Mouse (Mus musculus) gastrocnemius, postnatal 14 days (tissue): ENCODE measurements at regions not wholly inside any gene's neighbourhood (a gene's known extent, or its start where the extent isn't known, plus 50 kb on each side); places are given as distances from the start of the nearest gene placed in this dataset.

Experiments used
- DNase-seq: peaks from one replicate; pipeline ENCODE4 v3.0.0; 2021; ENCODE audit warnings: mixed read lengths
- intact Hi-C: fragments of 180-260 bp; cut with DNase I; formaldehyde crosslinking; loops from one replicate; pipeline ENCODE4 v1.15.1; 2025; ENCODE audit warnings: low total_unique reads

DNA sequence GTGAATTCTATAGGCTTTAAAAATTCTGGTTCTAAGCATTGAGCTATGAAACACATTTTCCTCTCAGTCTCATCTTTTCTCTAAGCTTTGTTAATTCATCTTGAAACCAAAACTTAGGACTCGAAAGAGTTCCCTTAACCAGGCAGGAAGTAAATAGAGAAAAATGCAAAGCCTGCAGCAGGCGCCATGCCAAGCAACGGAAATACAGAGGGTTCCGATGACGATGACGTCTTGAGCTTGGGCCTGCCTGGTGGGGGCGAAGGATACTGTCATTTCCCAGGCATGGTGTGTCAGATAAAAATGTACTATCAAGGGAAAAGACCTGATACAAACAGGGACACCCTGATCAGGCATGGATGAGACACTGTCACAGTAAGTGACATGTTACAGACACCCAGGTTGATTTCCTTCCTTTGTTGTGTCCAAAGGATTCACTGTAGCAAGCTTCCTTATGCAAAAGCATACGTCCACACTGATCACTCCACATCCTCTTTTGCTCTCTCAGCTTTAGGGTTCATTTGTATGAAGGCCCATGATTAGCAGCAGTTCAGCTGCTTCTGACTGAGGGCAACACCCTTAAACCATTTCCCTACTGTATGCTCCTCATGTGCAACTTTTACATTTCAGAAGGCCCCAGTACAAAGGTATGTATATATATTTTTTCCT is 135.0 kb downstream of the Cemip2 start:
- intact Hi-C loops, result no loop called here
- DNase-seq, result peak; percentile 11

DNA sequence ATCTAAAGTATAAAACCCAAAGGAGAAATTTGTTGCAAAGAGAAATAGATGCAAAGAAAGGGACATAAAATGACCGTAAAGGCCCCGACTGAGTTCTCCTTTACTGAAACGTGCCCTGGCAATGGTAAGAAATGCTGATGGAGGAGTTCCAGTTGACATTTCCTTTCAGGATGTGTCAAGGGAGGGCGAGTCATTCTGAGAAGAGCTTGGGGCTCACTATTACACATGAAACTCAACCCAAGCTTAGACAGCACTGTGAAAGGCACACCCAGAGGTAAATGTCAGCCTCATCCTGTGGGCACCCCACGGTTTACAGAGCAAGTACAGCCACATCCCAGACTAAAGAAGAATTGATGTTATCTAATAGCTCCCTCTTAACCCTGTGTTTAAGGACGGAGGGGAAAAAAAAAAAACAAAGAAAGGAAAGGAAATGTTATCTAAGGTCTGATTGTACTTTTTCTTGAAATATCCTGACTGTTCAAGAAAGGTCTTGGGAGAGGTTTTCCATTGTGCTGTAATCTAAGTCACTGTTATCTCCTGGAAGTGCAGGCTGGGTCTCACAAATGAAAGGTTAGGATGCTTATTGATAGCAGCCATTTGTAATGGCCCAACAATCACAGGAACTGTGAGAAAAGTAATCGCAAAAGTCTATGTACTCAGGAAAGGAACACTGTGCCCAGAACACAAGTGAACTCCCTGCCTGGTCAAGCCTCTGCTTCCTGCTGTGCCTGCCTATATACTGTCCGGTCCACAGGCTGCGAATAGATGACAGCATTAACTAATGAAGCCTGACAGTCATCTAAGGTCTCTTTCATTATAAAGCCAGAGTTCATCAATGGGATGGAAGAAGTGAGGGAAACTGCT is 135.8 kb downstream of the Cemip2 start:
- intact Hi-C loops, result no loop called here

DNA sequence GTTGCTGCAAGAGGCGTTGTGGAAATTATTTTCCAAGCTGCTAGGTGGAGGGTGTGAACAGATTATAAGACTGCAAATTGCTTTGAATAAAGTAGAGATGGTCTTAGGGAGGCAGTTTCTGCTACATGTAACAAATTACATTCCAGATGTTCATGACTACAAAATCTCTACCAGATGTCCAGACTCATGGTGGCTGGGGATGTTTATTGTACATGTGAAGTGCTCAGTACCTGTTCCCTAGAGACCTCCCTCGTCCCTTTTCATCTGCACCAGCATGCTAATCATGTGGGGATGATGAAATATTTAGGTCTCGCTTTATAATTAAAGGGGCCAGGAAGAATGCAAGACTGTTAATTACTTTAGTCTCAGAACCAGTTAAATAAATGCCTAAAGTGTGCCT is 136.5 kb downstream of the Cemip2 start:
- no peak for DNase-seq
- intact Hi-C loops, result no loop called here

More for the DNA sequence above, 135.8 kb downstream of the Cemip2 start:
- DNase-seq, result no peak

DNA sequence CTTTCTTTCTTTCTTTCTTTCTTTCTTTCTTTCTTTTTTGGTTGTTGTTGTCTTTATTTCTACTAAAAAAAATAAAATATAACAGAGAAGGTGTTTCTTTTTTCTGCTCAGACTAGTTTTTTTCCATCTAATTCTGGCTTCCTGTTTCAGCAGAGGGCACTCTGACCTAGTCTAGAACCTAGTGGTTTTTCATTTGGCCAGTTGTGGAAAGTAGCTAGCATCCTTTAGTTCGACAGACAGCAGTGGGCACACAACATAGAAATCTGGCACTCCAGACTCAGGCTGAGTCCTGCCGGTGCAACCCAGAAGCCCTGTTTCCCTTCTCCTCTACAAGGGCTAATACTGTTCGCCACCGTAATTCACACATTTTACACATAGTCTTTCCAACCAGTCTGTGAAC is 140.0 kb downstream of the Cemip2 start:
- DNase-seq, result no peak
- intact Hi-C loops, result no loop called here

DNA sequence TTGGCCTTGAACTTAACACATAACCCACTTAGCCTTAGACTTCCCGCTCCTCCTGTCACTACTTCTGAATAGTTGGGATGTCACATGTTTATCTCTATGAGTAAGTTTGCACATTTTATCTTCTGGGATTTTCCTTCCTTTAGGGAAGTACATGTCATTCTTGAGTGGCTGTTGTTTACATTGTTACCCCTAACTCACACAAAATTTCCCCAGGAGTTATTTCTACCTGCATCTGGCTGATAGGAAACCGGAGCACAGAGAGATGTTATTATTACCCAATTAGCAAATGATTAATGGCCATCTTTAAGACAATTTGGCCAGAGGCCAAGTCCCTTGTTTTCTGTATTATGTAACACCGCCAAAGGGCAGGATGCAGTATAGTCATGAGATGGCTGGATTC is 140.9 kb downstream of the Cemip2 start:
- intact Hi-C loops, result no loop called here

DNA sequence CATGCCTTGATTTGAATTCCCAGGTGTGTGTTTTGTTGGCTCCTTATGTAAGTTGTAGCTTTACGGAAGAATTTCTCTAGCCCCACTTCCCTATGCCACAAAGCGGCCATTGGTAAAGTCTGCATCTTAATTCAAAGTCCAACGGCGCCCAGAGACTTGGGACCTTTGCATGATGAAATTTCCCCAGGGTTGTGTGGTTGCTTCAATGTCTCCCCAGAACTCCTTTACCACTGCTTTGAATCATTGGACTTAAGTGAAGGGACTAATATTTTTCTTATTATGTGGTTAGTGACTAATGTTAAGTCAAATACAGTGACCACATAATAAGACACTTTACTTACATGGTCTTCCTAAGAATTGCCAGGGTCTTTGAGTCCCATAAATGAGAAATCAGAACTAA is 162.0 kb downstream of the Cemip2 start:
- no peak for DNase-seq
- intact Hi-C loops, result loop anchor here (10.0 kb wide), 1 partner anchor 165 kb away; the partner anchor contains the start of gene Cemip2

More for the DNA sequence above, 140.9 kb downstream of the Cemip2 start:
- no peak for DNase-seq

DNA sequence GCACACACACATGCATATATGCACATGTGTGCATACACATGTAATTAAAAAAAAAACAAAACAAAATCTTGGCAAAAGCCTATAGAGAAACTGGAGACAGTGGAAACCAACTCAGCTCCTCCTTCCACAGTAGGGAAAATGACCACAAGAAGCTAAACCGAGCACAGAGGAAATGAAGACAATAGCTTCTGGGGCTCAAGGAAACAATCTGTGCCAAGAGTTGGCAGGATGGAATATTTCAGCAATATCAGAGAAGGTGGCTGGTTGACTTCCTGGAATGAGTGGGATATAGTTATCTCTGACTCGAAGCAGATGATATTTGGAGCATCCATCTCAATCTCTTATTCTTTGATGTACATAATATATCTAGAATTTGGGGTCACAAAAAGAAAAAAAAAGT is 163.6 kb downstream of the Cemip2 start:
- intact Hi-C loops, result loop anchor here (10.0 kb wide), 1 partner anchor 167 kb away; the partner anchor contains the start of gene Cemip2
- DNase-seq, result no peak

DNA sequence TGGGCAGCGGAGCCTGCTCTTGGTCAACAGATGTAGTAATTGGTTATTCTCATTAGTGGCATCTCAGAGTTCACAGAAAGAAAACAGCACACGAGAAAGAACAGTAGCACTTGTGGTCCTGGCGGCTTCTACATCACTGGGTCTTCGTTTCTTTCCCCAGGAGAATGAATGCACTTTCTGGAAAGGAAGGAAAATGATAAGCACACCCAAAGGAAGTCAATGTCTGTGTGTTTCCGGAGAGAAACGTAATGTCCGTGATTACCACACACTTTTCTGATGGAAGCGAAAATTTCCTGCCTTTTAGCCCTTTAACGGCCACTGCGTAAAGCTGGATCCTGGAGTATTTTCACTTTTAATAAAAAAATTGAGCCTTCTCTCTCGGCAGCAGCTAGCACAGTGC is 164.1 kb downstream of the Cemip2 start:
- intact Hi-C loops, result loop anchor here (10.0 kb wide), 1 partner anchor 167 kb away; the partner anchor contains the start of gene Cemip2
- no peak for DNase-seq

DNA sequence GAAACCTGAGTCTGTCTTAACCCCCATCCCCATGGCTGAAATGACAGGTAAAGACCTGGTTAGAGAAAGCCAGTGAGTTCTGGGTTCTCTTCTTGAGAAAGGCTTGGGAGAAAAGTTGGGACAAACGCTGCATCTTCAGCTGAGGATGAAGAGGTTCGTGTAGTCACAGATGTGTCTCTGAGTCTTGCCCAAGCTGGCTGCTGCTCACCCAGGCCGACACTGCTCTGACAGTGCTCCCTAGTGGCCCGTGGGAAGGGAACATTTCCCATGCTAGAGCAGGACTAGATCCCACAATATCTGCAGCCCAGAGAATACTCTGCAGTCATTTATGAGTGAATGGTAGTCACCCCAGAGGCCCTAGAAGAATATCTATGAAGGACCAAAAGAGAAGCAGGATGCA is 165.3 kb downstream of the Cemip2 start:
- intact Hi-C loops, result loop anchor here (10.0 kb wide), 1 partner anchor 169 kb away; the partner anchor contains the start of gene Cemip2
- peak; percentile 25 for DNase-seq

DNA sequence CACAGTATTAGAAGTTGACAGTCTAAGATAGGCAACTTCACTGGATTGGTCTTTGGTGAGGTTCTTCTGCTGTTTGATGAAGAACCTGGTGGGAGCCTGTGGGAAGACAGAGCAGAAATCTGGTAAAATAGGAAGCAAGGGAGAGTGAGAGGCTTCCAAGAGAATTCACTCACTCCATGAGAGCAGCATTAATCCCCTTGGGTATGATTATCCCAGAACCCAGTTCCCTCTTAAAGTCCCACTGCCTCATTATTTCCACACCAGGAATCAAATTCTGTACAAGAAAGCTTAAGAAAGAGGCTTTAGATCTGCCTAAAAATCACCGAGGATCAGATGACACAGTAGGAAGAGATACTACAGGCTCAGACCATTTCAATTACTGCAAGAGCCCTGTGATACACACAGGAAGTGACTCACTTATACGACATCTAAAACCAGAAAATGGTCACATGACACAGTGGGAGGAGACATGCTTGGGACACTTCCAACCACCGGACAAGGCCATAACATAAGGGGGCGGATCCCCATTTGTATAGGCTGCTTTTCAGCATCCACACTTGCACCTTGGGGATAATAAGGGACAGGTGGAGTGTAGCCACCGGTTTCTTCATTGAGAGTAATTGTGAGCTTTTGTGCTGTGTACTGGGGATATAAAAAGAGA is 168.2 kb downstream of the Cemip2 start:
- intact Hi-C loops, result loop anchor here (10.0 kb wide), 1 partner anchor 172 kb away; the partner anchor contains the start of gene Cemip2

DNA sequence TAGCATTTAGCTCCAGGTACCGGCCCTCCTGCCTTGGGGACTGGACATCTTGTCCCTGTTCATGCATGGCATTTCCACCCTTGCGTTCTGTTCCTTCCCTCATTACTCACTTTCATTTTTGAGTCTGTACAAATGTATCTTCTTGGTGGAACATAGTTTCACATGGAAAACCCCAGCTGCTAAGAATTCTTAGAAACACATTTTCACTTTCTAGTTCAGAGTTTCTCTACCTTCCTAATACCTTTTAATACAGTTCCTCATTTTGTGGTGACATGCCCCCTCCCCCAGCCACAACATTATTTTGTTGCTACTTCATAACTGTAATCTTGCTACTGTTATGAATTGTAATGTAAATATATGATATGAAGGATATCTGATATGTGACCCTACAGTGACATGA is 169.9 kb downstream of the Cemip2 start:
- no peak for DNase-seq
- intact Hi-C loops, result loop anchor here (10.0 kb wide), 1 partner anchor 173 kb away; the partner anchor contains the start of gene Cemip2

More for the DNA sequence above, 168.2 kb downstream of the Cemip2 start:
- no peak for DNase-seq

DNA sequence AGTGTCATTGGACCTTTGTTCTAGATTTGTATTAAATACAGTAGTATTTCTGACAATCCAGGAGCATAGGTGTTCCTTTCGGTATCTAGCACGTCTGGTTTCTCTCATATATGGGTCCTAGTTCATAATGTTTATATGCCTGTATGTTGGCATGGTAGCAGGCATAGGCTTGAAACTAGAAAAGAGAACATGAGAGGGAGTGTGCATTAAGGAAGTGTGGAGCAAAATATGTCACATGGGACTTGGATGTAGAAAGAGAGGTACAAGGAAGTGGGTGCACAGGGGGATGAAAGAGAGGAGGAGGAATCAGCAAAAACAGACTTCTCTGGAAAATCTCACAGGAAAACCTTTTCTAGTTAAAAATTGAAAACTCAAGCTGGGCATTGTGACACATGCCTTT is 176.2 kb upstream of the Trpm3 start:
- DNase-seq, result no peak

DNA sequence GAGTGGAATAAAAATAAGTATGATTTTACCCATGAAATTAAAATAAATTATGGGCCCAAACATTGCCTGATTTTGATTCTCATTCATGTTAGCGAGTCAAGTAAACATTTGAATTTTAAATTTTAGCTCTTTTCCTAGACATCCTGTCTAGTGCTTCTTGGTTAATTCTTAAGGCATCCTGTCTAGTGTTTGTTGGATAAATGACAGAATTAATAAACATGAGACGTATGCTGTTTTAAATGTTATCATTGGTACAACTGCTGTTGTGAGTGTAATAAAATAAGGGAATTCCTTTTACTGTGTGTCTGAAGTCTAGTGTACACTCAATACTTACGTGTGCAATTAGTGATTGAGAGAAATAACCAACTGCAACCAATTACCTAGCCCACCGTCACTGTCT is 149.0 kb upstream of the Trpm3 start:
- no peak for DNase-seq
- intact Hi-C loops, result no loop called here

More for the DNA sequence above, 176.2 kb upstream of the Trpm3 start:
- intact Hi-C loops, result no loop called here

DNA sequence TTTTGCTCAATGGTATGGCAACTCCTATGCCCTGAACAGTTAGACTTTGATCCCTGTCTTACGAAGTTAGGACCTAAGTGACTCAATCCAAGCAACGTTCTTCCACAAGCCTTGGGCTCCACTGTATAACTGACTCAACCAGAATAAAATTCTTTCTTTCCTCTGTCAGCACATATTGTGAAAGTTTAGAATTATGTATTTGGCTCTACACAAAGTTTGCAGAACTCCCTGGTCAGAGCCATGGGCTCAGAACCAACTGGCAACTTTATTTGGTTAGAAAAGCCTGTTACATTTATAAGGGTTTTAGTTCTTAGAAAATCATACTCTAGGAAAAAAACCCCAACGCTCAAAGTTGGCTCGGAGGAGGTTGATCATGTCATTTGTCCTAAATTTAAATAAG is 147.9 kb upstream of the Trpm3 start:
- intact Hi-C loops, result no loop called here
- peak; percentile 46 for DNase-seq

DNA sequence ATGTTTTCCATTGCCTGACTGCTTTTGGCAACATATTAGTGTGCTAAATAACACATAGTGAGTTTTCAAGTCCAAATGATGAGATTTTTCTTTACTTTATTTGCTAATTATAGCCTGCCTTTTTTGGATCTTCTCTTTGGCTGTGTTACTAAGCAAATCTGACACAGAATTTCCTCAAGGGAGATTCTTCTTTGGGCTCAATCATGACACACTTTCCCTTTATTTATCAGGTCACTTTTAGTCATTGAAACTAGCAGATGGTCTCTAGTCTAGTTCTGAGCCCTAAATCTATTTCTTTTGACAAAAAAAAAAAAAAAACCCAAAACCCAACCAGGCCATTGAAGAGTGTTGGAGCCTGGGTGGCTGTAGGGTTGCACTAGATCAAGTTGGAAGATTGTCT is 147.4 kb upstream of the Trpm3 start:
- DNase-seq, result no peak
- intact Hi-C loops, result no loop called here

DNA sequence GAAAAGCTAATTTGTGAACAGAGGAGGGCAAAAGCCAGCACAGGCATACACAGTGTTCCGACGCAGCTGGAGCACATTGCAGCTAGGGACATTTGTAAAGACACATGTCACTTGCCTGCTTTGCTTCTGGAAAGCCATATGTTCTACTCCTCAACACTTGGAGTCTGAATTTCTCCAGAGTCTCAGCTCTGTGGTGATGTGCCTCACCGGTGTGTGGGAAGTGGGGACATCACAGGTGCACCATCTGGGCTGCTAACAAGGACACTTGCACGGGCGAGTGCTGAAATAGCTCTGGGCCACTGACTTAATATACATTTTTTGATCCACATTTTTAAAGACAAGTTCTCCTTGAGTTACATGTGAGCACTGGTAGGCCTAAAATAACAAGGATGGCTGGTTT is 139.2 kb upstream of the Trpm3 start:
- intact Hi-C loops, result no loop called here

DNA sequence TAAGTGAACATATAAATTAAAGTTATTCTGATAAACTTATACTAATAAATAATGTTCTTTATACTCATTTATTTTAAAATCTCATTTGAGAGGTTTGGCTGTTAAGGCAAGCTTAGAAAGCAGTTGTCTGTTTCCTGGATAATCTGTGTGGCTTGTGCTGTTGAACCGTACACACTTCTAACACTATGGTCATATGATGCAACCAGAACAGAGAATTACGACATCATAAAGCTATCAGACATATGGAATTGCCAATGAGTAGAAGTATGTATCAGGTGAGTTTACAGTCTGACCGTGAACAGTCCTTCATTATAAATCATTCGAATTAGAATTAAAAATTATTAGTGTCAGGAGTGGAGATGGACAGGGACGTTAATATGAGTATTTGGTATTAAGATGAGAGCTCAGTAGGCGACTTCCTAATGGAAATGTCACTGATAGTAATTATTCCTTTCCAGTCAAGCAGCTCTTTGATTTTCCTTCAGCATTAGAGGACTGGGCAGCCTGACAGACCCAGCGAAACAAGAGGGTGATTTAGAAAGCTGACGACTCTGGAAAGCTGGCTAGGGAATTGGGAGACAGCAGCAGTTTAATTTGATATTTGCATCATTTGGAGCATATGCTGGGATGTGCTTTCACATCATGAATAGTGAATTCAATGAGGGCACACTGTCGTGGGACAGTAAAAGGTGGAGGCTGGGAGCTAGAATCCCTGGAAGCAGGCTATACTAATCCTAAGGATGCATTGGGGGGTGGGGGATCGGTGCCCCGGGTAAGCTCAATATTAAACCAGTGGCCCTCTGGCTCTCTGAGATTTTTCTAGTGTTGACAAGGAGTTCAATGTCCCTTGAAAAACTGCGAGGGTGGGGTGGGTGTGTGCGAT is 130.6 kb upstream of the Trpm3 start:
- intact Hi-C loops, result no loop called here
- DNase-seq, result no peak

More for the DNA sequence above, 139.2 kb upstream of the Trpm3 start:
- no peak for DNase-seq

DNA sequence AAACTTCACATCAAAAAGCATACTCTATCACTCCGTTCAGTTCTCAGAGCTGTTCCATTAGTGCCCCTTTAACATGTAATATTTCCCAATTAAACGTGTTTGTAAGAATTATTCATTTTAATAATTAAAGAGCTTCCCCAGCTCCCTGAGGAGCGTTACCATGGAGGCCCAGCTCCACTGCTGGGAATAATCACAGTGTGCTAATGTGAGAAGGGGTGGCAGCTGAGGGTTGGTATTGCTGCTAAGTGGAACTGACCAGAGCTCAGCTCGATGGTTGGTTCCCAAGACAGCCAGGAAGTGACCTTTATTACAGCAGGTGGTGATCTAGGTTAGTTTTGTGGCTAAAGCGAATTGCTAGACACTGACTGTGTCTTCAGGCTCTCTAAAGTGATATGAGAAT is 128.6 kb upstream of the Trpm3 start:
- intact Hi-C loops, result no loop called here

More for the DNA sequence above, 128.6 kb upstream of the Trpm3 start:
- DNase-seq, result no peak
